Mouse (Mus musculus) B cell, adult 62 days (primary cell): ENCODE results near the gene Akp3. TPM values are rescaled to one million over a fixed set of nuclear protein-coding genes. Genes with fewer than 3 reads are reported as not detected.

ENCODE experiments used
- total RNA-seq: library from RNA; stranded (reverse); gene quantifications from 4 replicates; pipeline ENCODE4 v1.2.4, GENCODE M21; 2023

Akp3 gene
- not detected in 4 replicates for total RNA-seq

DNA sequence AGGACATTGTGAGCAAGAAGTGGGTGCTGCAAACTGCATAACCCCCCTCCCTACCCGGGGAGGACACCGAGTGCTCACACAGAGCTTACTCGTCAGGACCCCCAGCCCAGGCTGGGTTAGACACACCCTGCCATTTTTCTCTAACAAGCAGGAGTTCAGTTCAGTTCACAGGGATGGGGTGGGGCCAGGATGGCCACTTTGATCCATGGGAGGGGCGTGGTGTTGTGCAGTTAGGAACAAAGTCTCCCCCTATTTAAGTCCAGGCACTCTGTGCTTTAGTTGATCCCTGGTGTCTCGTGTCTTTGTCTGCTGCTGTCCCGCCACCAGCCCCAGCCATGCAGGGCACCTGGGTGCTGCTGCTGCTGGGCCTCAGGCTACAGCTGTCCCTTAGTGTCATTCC is at the start of gene Akp3:
Gene Akp3 (plus strand): TSS at position 301 of the 400 bp plus-strand sequence.

DNA sequence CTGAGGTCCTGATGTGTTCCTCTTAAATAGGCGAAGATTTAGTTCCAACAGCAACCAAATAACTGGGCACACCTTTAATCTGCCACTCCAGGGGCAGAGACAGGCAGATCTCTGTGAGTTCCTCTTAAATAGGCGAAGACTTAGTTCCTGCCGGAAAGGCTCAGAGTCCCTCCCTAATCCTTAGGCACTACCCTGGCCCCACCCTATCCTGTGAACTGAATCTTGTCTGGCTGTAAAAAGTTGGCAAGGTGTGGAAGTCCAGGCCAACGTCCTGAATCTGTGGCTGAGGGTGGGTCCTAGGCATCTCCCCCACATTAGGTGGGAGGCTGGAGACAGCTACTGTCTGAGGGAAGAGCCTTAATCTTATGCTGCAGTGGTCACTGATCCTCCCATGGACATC is 34.9 kb upstream of the Akp3 start, which contains the start of gene Alppl2:
Gene Alppl2 (minus strand): TSS at position 101 of the 400 bp plus-strand sequence.

DNA sequence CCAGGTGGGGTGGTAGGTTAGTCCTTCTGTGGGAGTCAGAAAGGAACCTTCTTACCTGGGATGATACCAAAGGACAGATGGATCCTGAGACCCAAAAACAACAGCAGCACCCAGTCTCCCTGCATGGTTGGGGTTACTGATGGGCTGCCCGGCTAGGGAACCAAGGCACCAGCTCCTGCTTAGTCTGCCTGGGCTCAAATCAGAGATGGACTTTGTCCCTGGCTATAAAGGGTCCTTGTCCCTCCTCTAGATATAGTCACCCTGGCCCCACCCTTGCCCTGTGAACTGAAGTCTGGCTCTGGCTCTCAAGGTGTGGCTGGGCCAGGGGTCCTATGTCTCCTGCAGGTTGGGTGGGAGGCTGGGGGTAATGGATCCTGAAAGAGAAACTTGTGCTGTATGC is 23.4 kb upstream of the Akp3 start, which contains the start of gene Alpi:
Gene Alpi (minus strand): TSS at position 196 of the 400 bp plus-strand sequence.

DNA sequence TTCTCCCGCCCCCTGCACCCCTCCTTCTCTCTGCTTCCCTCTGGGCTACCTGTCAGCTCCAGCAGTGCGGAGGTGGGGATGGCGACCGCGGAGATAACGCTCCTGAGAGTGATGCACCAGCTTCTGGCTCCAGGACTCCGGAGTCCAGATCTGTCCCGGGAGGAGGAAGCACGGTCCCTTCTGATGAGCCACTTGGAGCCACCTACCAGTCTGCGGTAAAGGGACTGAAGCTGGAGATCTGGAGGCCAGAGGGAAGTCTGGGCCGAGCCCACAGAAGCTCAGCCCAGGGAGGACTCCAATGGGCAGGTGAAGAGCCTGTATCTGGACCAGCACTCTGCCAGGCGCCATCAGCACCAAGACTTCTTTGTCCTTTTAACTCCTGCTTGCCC is 31.4 kb downstream of the Akp3 start, which contains the start of gene Ecel1:
Gene Ecel1 (minus strand): TSS at position 323 of the 389 bp plus-strand sequence.

Other genes starting within 250 kb of the Akp3 start
- not detected in 4 replicates for gene Alppl2, start 35.0 kb upstream of the Akp3 start, total RNA-seq
- not detected in 4 replicates for gene Alpi, start 23.4 kb upstream of the Akp3 start, total RNA-seq
- 0.40 TPM in 1 of 4 replicates, not detected in the others for gene Ecel1, start 31.5 kb downstream of the Akp3 start, total RNA-seq
- not detected in 4 replicates for gene Prss56, start 58.3 kb downstream of the Akp3 start, total RNA-seq
- gene Chrnd, start 65.6 kb downstream of the Akp3 start, total RNA-seq: not detected in 4 replicates
- not detected in 4 replicates for gene Chrng, start 79.7 kb downstream of the Akp3 start, total RNA-seq
- gene Eif4e2, start 88.9 kb downstream of the Akp3 start, total RNA-seq: 112 to 124 TPM (median 117 TPM) in 4 replicates
- 0.46 TPM in 1 of 4 replicates, not detected in the others for gene Efhd1, start 139.4 kb downstream of the Akp3 start, total RNA-seq
- gene Gigyf2, start 202.0 kb downstream of the Akp3 start, total RNA-seq: 112 to 143 TPM (median 127 TPM) in 4 replicates